Mouse (Mus musculus): ENCODE results near the gene Rbm38. TPM values are rescaled to one million over a fixed set of nuclear protein-coding genes. Genes with fewer than 3 reads are reported as not detected.
A peak's percentile ranks its signal among the peaks of the same experiment; 100 is the strongest.

The Rbm38 gene
- polyA plus RNA-seq, 1 experiment from 2014 or later: 29.9 TPM

DNA sequence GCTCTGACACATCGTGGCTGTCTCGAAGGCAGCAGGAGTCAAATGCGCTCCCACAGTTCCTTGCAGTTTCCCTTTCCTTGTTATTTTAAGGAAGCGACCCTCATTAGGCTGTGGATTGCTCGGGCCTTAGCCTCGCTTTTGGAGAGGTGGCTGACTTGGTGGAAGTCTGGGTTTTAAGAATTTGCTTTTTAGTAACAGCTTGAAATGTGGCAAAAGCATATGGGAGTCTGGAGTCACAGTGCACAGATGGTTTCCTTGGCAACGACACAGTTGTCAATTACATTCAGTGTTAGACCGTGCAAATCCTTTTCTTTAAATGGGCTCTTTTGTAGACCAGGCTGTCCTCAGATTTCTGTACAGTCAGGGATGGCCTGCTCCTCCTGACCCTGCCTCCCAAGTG is 19.4 kb upstream of the Rbm38 start:
- H3K4me2 ChIP-seq (ENCODE audit: low read length): peak overlapping the region; percentile 87
- H3K36me3 ChIP-seq (ENCODE audit: control insufficient read depth, insufficient read depth, low read length): peaks cover 34% of the 10 kb centered on the region
- H3K27ac ChIP-seq (ENCODE audit: low read depth, low read length): peak overlapping the region; percentile 86
- H3K9ac ChIP-seq (ENCODE audit: low read length): peak overlapping the region; percentile 89
- peak overlapping the region; percentile 97 for H3K4me3 ChIP-seq (ENCODE audit: low read depth, low read length)
- peak; percentile 33; the same call in 1 of the 2 replicates for ATAC-seq
- 22% methylated on average over 8 of the region's 8 CpGs for WGBS
- DNase-seq (ENCODE audit: low spot score): peak; percentile 79
- H3K27me3 ChIP-seq (replicated peaks; ENCODE audit: control insufficient read depth, insufficient read depth, low read length): no peaks in the 10 kb centered on the region
- H3K9me3 ChIP-seq (replicated peaks; ENCODE audit: control insufficient read depth, low read length): no peaks in the 10 kb centered on the region
- peaks cover 7% of the 10 kb centered on the region for H3K4me1 ChIP-seq (ENCODE audit: control insufficient read depth, insufficient read depth, low read length)

DNA sequence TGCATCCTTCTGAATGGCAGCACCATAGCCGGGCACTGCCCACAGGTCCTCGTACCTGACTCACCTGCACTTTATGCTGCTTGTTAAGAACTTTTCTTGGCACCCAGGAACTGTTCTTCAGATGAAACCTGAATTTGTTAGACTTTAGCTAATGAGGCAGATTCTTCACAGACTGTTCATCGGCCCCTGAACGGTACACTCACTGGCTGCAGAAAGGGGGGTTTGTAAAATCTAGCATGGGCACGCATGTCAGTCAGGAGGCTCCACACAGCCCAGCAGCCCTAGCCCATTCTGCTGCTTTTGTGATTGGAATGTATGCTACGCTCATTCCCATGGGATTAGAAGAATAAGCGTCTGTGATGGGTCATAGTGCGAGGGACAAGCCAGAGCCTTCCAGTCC is 16.6 kb upstream of the Rbm38 start:
- DNase-seq (ENCODE audit: low spot score): no peak
- Histone ChIP-seq H3K4me2 (ENCODE audit: low read length) (no peak overlapping the region), H3K36me3 (ENCODE audit: control insufficient read depth, insufficient read depth, low read length) (peaks cover 62% of the 10 kb centered on the region), H3K9me3 (replicated peaks; ENCODE audit: control insufficient read depth, low read length) (no peaks in the 10 kb centered on the region), H3K9ac (ENCODE audit: low read length) (no peak overlapping the region), H3K4me1 (ENCODE audit: control insufficient read depth, insufficient read depth, low read length) (peaks cover 7% of the 10 kb centered on the region), H3K4me3 (ENCODE audit: low read depth, low read length) (no peak overlapping the region), H3K27ac (ENCODE audit: low read depth, low read length) (no peak overlapping the region), H3K27me3 (replicated peaks; ENCODE audit: control insufficient read depth, insufficient read depth, low read length) (no peaks in the 10 kb centered on the region)
- no peak for ATAC-seq
- WGBS: 92% methylated on average over 8 of the region's 8 CpGs

DNA sequence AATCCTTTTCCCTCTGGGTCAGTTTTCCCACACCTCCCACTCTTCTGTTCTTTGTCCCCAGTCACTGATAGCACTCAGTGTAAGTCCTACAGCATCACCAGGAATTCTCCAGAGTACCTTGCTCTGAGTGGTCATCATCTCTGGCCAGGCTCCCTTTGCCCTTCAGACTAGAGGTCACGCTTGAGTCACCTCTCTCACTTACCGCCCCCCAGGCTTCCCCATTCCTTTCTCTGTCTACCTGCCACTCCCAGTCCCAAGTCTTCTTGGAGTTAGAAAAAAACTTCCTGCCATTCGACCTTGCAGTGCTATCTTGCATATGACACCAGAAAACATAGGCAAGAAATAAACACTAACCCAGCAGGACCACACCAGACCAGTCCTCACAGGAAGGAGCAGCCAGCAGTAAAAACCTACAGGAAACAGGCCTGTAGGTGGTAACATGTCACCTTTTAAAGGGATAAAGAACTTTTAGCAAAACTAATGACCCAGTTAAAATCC is 10.0 kb upstream of the Rbm38 start:
- ATAC-seq: no peak

DNA sequence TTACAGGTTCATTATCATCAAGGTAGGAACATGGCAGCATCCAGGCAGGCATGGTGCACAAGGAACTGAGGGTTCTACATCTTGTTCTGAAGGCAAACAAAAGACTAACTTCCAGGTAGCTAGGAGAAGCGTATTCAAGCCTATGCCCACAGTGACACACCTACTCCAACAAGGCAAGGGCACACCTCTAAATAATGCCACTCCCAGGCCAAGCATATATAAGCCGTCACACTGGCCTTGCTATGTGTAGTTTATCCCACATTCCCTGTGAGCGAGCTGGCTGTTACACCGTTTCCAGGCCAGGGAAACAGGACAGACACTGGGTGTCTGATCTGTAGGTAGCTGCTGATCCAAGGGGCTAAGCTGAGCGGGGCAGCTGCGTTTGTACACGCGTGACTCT is 8.9 kb upstream of the Rbm38 start:
- H3K9me3 ChIP-seq (replicated peaks; ENCODE audit: control insufficient read depth, low read length): no peaks in the 10 kb centered on the region
- no peaks in the 10 kb centered on the region for H3K4me1 ChIP-seq (ENCODE audit: control insufficient read depth, insufficient read depth, low read length)
- WGBS: 97% methylated on average over 8 of the region's 8 CpGs
- no peak overlapping the region for H3K4me2 ChIP-seq (ENCODE audit: low read length)
- DNase-seq (ENCODE audit: low spot score) (no peak), ATAC-seq (no peak)
- no peak overlapping the region for H3K9ac ChIP-seq (ENCODE audit: low read length)
- H3K27ac ChIP-seq (ENCODE audit: low read depth, low read length): no peak overlapping the region
- H3K4me3 ChIP-seq (ENCODE audit: low read depth, low read length): no peak overlapping the region
- H3K27me3 ChIP-seq (replicated peaks; ENCODE audit: control insufficient read depth, insufficient read depth, low read length): no peaks in the 10 kb centered on the region
- H3K36me3 ChIP-seq (ENCODE audit: control insufficient read depth, insufficient read depth, low read length): peaks cover 98% of the 10 kb centered on the region

More for the DNA sequence above, 10.0 kb upstream of the Rbm38 start:
- Histone ChIP-seq H3K27me3 (replicated peaks; ENCODE audit: control insufficient read depth, insufficient read depth, low read length) (no peaks in the 10 kb centered on the region), H3K9me3 (replicated peaks; ENCODE audit: control insufficient read depth, low read length) (no peaks in the 10 kb centered on the region), H3K4me2 (ENCODE audit: low read length) (no peak overlapping the region), H3K4me3 (ENCODE audit: low read depth, low read length) (no peak overlapping the region), H3K4me1 (ENCODE audit: control insufficient read depth, insufficient read depth, low read length) (no peaks in the 10 kb centered on the region), H3K9ac (ENCODE audit: low read length) (no peak overlapping the region), H3K36me3 (ENCODE audit: control insufficient read depth, insufficient read depth, low read length) (peaks cover 99% of the 10 kb centered on the region), H3K27ac (ENCODE audit: low read depth, low read length) (no peak overlapping the region)
- DNase-seq (ENCODE audit: low spot score): no peak
- 74% methylated on average over 3 of the region's 3 CpGs for WGBS

DNA sequence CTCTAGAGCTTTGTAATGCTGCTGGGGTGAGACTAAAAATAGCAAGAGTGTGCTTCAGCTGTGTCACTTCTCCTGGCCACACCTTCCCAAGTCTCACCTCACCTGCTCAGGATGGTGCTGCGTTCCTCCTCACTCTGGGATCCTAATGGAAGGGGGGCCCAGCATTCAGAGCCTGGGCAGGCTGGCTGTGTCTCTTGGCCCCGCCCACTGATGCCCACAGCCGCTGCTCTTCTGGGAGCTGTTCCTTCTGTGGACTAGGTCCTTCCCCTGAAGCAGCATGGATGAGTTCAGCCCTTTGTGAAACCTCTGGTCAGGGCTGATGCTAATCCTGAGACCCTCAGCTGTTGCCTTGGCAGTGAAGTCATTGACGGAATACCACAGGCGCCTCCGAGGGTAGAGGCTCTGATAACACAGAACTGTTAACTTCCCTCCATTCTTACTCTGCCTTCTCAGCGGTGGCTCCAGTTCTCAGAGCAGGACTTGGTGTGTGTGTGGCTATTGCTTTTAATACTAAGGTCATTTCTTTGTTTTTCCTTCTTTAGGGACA is 5.5 kb upstream of the Rbm38 start:
- 76% methylated on average over 7 of the region's 7 CpGs for WGBS
- H3K4me1 ChIP-seq (ENCODE audit: control insufficient read depth, insufficient read depth, low read length): peaks cover 4% of the 10 kb centered on the region; the same call in 1 of the 2 replicates

DNA sequence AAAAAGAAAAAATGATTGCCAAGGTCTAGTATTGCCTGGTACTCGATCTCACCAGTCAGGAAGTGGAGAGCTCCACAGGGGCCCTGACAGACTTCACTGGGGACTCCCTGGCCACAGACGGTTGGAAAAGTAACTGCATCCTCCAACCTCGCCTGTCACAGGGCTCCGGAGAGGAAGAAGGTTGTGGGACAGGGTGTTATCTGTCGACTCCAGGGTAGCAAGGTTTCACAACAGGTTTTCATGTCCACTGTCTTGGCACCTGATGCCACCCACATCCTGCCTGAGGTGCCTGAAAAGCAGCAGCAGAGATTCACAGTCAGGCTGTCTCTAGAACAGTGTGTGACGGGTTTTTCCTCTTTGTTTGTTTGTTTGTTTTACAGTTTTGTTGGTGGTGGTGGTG is 2.4 kb upstream of the Rbm38 start:
- ATAC-seq: no peak
- Histone ChIP-seq H3K27me3 (replicated peaks; ENCODE audit: control insufficient read depth, insufficient read depth, low read length) (0 out of 2 replicates have a peak, but pooled peaks cover 3% of the 10 kb centered on the region), H3K27ac (ENCODE audit: low read depth, low read length) (no peak overlapping the region), H3K9ac (ENCODE audit: low read length) (no peak overlapping the region), H3K4me1 (ENCODE audit: control insufficient read depth, insufficient read depth, low read length) (peaks cover 13% of the 10 kb centered on the region), H3K9me3 (replicated peaks; ENCODE audit: control insufficient read depth, low read length) (no peaks in the 10 kb centered on the region), H3K4me2 (ENCODE audit: low read length) (no peak overlapping the region), H3K4me3 (ENCODE audit: low read depth, low read length) (no peak overlapping the region), H3K36me3 (ENCODE audit: control insufficient read depth, insufficient read depth, low read length) (peaks cover 34% of the 10 kb centered on the region)
- no peak for DNase-seq (ENCODE audit: low spot score)
- 43% methylated on average over 6 of the region's 6 CpGs for WGBS

More for the DNA sequence above, 5.5 kb upstream of the Rbm38 start:
- Histone ChIP-seq H3K9ac (ENCODE audit: low read length) (no peak overlapping the region), H3K9me3 (replicated peaks; ENCODE audit: control insufficient read depth, low read length) (no peaks in the 10 kb centered on the region), H3K27ac (ENCODE audit: low read depth, low read length) (no peak overlapping the region), H3K4me3 (ENCODE audit: low read depth, low read length) (no peak overlapping the region), H3K4me2 (ENCODE audit: low read length) (no peak overlapping the region), H3K27me3 (replicated peaks; ENCODE audit: control insufficient read depth, insufficient read depth, low read length) (0 out of 2 replicates have a peak, but pooled peaks cover 3% of the 10 kb centered on the region), H3K36me3 (ENCODE audit: control insufficient read depth, insufficient read depth, low read length) (peaks cover 65% of the 10 kb centered on the region)
- no peak for DNase-seq (ENCODE audit: low spot score)
- no peak for ATAC-seq

DNA sequence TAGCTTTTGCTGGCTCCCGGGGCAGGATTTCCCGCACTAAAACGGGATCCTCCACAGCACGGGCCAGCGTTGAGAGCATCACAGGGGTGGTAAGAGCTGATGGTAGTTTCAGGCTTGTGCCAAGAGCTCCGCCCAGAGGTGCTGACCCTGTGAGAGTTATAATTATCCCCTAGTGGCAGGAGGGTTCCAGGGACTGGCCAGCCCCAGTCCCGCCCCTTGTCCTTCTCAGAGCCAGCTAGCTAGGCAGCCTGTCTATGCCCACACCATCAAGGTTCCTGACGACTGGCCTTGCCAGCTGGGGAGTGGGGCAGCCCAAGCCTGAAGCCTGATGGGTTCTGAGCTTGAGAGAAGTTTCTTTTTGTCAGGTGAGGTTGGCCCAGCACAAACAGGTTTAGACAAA is 1.7 kb upstream of the Rbm38 start:
- WGBS: 24% methylated on average over 8 of the region's 8 CpGs
- Histone ChIP-seq H3K36me3 (ENCODE audit: control insufficient read depth, insufficient read depth, low read length) (peaks cover 31% of the 10 kb centered on the region), H3K4me3 (ENCODE audit: low read depth, low read length) (no peak overlapping the region), H3K27ac (ENCODE audit: low read depth, low read length) (no peak overlapping the region), H3K4me1 (ENCODE audit: control insufficient read depth, insufficient read depth, low read length) (peaks cover 20% of the 10 kb centered on the region), H3K9ac (ENCODE audit: low read length) (no peak overlapping the region), H3K9me3 (replicated peaks; ENCODE audit: control insufficient read depth, low read length) (no peaks in the 10 kb centered on the region), H3K4me2 (ENCODE audit: low read length) (no peak overlapping the region), H3K27me3 (replicated peaks; ENCODE audit: control insufficient read depth, insufficient read depth, low read length) (0 out of 2 replicates have a peak, but pooled peaks cover 3% of the 10 kb centered on the region)
- DNase-seq (ENCODE audit: low spot score) (no peak), ATAC-seq (no peak)

DNA sequence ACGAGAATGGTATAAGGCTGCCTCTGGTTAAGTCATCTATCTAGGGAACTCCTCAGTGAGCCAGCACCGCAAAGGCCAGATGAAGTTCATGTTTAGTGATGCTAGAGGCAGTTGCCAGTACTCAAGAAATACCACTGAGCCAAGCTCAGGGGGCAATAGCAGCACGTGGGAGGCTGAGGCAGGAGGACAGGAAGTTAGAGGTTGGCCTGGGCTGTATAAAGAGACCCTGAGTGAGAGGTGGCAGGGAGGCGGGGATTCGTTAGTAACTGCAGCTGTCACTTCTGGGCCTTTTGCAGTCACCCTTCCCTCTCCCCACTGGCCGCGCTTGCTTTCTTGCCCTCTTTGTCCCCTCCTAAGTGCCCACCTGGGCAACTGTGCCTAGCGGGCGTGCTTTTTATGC is 976 bp upstream of the Rbm38 start:
- WGBS: 9% methylated on average over 9 of the region's 9 CpGs
- Histone ChIP-seq H3K4me2 (ENCODE audit: low read length) (peak overlapping the region; percentile 86), H3K9ac (ENCODE audit: low read length) (peak overlapping the region; percentile 41), H3K9me3 (replicated peaks; ENCODE audit: control insufficient read depth, low read length) (no peaks in the 10 kb centered on the region), H3K27ac (ENCODE audit: low read depth, low read length) (no peak overlapping the region), H3K4me1 (ENCODE audit: control insufficient read depth, insufficient read depth, low read length) (peaks cover 26% of the 10 kb centered on the region), H3K27me3 (replicated peaks; ENCODE audit: control insufficient read depth, insufficient read depth, low read length) (0 out of 2 replicates have a peak, but pooled peaks cover 3% of the 10 kb centered on the region), H3K36me3 (ENCODE audit: control insufficient read depth, insufficient read depth, low read length) (peaks cover 24% of the 10 kb centered on the region), H3K4me3 (ENCODE audit: low read depth, low read length) (peak overlapping the region; percentile 32)
- DNase-seq (ENCODE audit: low spot score) (peak; percentile 15), ATAC-seq (no peak)

DNA sequence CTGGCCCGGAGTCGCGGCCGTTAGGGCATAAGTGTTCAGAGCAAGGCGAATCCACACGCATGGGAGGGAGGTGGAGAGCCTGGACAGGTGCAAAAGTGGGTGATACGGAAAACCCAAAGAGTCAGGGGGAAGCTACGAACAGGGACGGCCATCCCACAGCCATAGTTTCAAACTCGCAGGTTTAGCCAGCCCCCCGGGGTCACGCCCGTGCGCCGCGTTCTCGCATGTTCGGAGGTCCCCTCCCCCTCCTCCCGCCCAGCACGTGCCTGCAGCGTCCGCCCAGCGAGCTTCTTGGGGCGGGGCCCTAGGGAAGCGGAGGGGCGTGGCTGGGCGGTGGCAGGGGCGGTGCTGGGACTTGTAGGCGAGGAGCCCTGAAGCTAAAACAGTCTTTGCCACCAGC is 508 bp upstream of the Rbm38 start:
- Histone ChIP-seq H3K4me3 (ENCODE audit: low read depth, low read length) (peak overlapping the region; percentile 32), H3K9me3 (replicated peaks; ENCODE audit: control insufficient read depth, low read length) (no peaks in the 10 kb centered on the region), H3K27ac (ENCODE audit: low read depth, low read length) (no peak overlapping the region), H3K4me2 (ENCODE audit: low read length) (peak overlapping the region; percentile 86), H3K27me3 (replicated peaks; ENCODE audit: control insufficient read depth, insufficient read depth, low read length) (0 out of 2 replicates have a peak, but pooled peaks cover 3% of the 10 kb centered on the region), H3K4me1 (ENCODE audit: control insufficient read depth, insufficient read depth, low read length) (peaks cover 30% of the 10 kb centered on the region), H3K9ac (ENCODE audit: low read length) (peak overlapping the region; percentile 41), H3K36me3 (ENCODE audit: control insufficient read depth, insufficient read depth, low read length) (peaks cover 22% of the 10 kb centered on the region)
- WGBS: under 1% methylated on average over 18 of the region's 29 CpGs
- ATAC-seq (peak; percentile 75), DNase-seq (ENCODE audit: low spot score) (peak; percentile 93)

All from forebrain, embryonic 14.5 days (tissue).